Mouse (Mus musculus) kidney, postnatal 0 days (tissue): ENCODE results near the gene Dph2. TPM values are rescaled to one million over a fixed set of nuclear protein-coding genes. Genes with fewer than 3 reads are reported as not detected.

Experiments
- ATAC-seq: fragments of 200-750 bp; cut with Nextera tagmentation; replicated peaks from 2 replicates; pipeline ENCODE4 v1.8.0; 2017; ENCODE audit warnings: low read depth, moderate number of reproducible peaks, moderate TSS enrichment, moderate library complexity; ENCODE audit not compliant: low FRiP score
- DNase-seq: peaks from one replicate; pipeline ENCODE4 v3.0.0-alpha.2; 2016; ENCODE audit warnings: low spot score
- H3K27ac ChIP-seq: fragments of 300-500 bp; sonication (generic); 2 replicates; pipeline ENCODE4 v1.5.1; 2014; ENCODE audit warnings: mild to moderate bottlenecking
- H3K27me3 ChIP-seq: fragments of 300-500 bp; sonication (generic); 2 replicates; pipeline ENCODE4 v1.6.1; 2014; ENCODE audit warnings: low read length, mixed read lengths; ENCODE audit not compliant: insufficient read depth
- H3K36me3 ChIP-seq: fragments of 300-500 bp; sonication (generic); 2 replicates; pipeline ENCODE4 v1.6.1; 2014; ENCODE audit warnings: low read length, mixed read lengths; ENCODE audit not compliant: insufficient read depth
- H3K4me1 ChIP-seq: fragments of 300-500 bp; sonication (generic); replicated peaks from 2 replicates; pipeline ENCODE4 v1.6.1; 2014; ENCODE audit warnings: antibody characterized with exemption, low read length, mixed read lengths; ENCODE audit not compliant: insufficient read depth
- H3K4me2 ChIP-seq: fragments of 300-500 bp; sonication (generic); 2 replicates; pipeline ENCODE4 v1.6.1; 2014; ENCODE audit warnings: mild to moderate bottlenecking, low read length, moderate library complexity, mixed read lengths
- H3K4me3 ChIP-seq: fragments of 300-500 bp; sonication (generic); replicated peaks from 2 replicates; pipeline ENCODE4 v1.5.1; 2014; ENCODE audit warnings: low read depth, low read length
- H3K9ac ChIP-seq: fragments of 300-500 bp; sonication (generic); 2 replicates; pipeline ENCODE4 v1.6.1; 2014; ENCODE audit warnings: low read depth, low read length
- H3K9me3 ChIP-seq: fragments of 300-500 bp; sonication (generic); replicated peaks from 2 replicates; pipeline ENCODE4 v1.6.1; 2016; ENCODE audit warnings: low read length, inconsistent platforms, mixed read lengths
- CTCF ChIP-seq: IDR thresholded peaks from 2 replicates; pipeline ENCODE4 v1.5.1; 2016; ENCODE audit warnings: antibody characterized with exemption, low read depth, mild to moderate bottlenecking, moderate library complexity
- WGBS: fragments of 180-500 bp; shearing (Covaris S2); extraction: QIAGEN DNeasy Blood & Tissue Kit; methylation state at CpG from one replicate; pipeline ENCODE4 v1.1.7; 2014; 5-methylcytosine and 5-hydroxymethylcytosine counted together
- polyA plus RNA-seq: library from polyadenylated mRNA; unstranded; fragments of >200 nt; fragmentation: Nextera tagmentation; extraction: Ambion mirVana; gene quantifications from 2 replicates; pipeline ENCODE4 v1.2.1, GENCODE M21; 2015

Gene Dph2
- polyA plus RNA-seq, 1 experiment from 2014 or later: 12.5 TPM

GRCm38 (mm10) chr4:117918261-117918660, 26.4 kb upstream of the Dph2 start:
- Histone ChIP-seq H3K4me2 (no peak overlapping the region), H3K4me1 (peaks cover 10% of the 10 kb centered on the region), H3K9ac (no peak overlapping the region), H3K9me3 (no peaks in the 10 kb centered on the region), H3K4me3 (no peak overlapping the region), H3K36me3 (no peaks in the 10 kb centered on the region), H3K27me3 (no peaks in the 10 kb centered on the region), H3K27ac (no peak overlapping the region)
- WGBS: 71% methylated on average over 3 of the region's 3 CpGs
- TF ChIP-seq CTCF: no peak
- ATAC-seq (no peak), DNase-seq (no peak)

- no peak overlapping the region for H3K4me3 ChIP-seq
- no peak for TF ChIP-seq CTCF
- no peaks in the 10 kb centered on the region for H3K9me3 ChIP-seq
- ATAC-seq (no peak), DNase-seq (no peak)
- H3K36me3 ChIP-seq: no peaks in the 10 kb centered on the region
- no peak overlapping the region for H3K9ac ChIP-seq
- 94% methylated on average over 4 of the region's 4 CpGs for WGBS
- no peak overlapping the region for H3K27ac ChIP-seq
- H3K27me3 ChIP-seq: no peaks in the 10 kb centered on the region
- no peak overlapping the region for H3K4me2 ChIP-seq
- peaks cover 14% of the 10 kb centered on the region for H3K4me1 ChIP-seq
Measured at GRCm38 (mm10) chr4:117917847-117918246, 26.0 kb upstream of the Dph2 start.

GRCm38 (mm10) chr4:117917402-117917801, 25.6 kb upstream of the Dph2 start:
- H3K9me3 ChIP-seq: no peaks in the 10 kb centered on the region
- H3K27ac ChIP-seq: no peak overlapping the region
- no peak overlapping the region for H3K9ac ChIP-seq
- peaks cover 16% of the 10 kb centered on the region for H3K4me1 ChIP-seq
- no peak for TF ChIP-seq CTCF
- no peak for DNase-seq
- 88% methylated on average over 4 of the region's 4 CpGs for WGBS
- no peaks in the 10 kb centered on the region for H3K27me3 ChIP-seq
- H3K36me3 ChIP-seq: no peaks in the 10 kb centered on the region
- no peak for ATAC-seq
- H3K4me2 ChIP-seq: no peak overlapping the region
- no peak overlapping the region for H3K4me3 ChIP-seq

GRCm38 (mm10) chr4:117916386-117916785, 24.6 kb upstream of the Dph2 start:
- TF ChIP-seq CTCF: no peak
- DNase-seq (no peak), ATAC-seq (no peak)
- Histone ChIP-seq H3K4me2 (no peak overlapping the region; the same call in 1 of the 2 replicates), H3K9ac (no peak overlapping the region), H3K36me3 (0 out of 2 replicates have a peak, but pooled peaks cover 4% of the 10 kb centered on the region), H3K27me3 (no peaks in the 10 kb centered on the region), H3K4me1 (peaks cover 16% of the 10 kb centered on the region), H3K9me3 (no peaks in the 10 kb centered on the region), H3K27ac (no peak overlapping the region), H3K4me3 (no peak overlapping the region)
- 66% methylated on average over 5 of the region's 5 CpGs for WGBS

GRCm38 (mm10) chr4:117915489-117916105, 23.8 kb upstream of the Dph2 start:
- Histone ChIP-seq H3K27me3 (no peaks in the 10 kb centered on the region), H3K36me3 (peaks cover 8% of the 10 kb centered on the region; the same call in 1 of the 2 replicates), H3K4me3 (peak overlapping the region; percentile 78), H3K9me3 (no peaks in the 10 kb centered on the region), H3K4me2 (peak overlapping the region; percentile 100), H3K9ac (peak overlapping the region; percentile 88), H3K27ac (peak overlapping the region; percentile 88; the same call in 1 of the 2 replicates), H3K4me1 (peaks cover 16% of the 10 kb centered on the region)
- peak; percentile 34; the same call in 1 of the 2 replicates for ATAC-seq
- WGBS: 2% methylated on average over 19 of the region's 19 CpGs
- no peak for TF ChIP-seq CTCF
- DNase-seq: peak; percentile 44

GRCm38 (mm10) chr4:117914591-117915442, 23.0 kb upstream of the Dph2 start, which contains the start of gene Ipo13:
Gene Ipo13, minus strand, starts transcription at chr4:117914999.
- Histone ChIP-seq H3K9me3 (no peaks in the 10 kb centered on the region), H3K4me1 (peaks cover 16% of the 10 kb centered on the region), H3K4me2 (peak within 1 kb of the TSS; percentile 100), H3K4me3 (peak within 1 kb of the TSS; percentile 78), H3K9ac (peak within 1 kb of the TSS; percentile 88), H3K27me3 (no peaks in the 10 kb centered on the region), H3K36me3 (peaks cover 8% of the 10 kb centered on the region; the same call in 1 of the 2 replicates), H3K27ac (peak within 1 kb of the TSS; percentile 88)
- TF ChIP-seq CTCF: peak; percentile 40
- peak; percentile 95 for DNase-seq
- under 1% methylated on average over 54 of the region's 61 CpGs for WGBS
- peak; percentile 93 for ATAC-seq
